Mouse (Mus musculus): ENCODE measurements around the gene Gm10277.

DNA sequence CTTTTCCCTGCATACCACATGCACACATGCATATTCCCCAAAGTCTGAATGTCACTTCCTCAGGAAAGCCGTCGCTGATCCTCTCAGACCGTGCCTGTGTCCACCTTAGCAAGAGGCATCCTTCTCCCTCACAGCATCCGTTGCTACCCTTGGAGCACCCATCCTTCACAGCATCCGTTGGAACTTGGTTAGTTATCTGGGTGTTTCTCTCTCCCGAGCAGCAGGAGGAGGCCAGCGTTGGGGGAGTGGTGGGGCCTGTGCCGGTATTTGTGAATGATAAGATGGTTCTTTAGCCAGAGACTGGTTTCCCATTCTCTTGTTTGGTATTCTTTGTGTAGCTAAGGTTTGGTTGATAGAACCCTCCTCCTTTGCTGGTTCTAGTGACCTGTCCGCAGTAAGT lies 2.7 kb downstream of the Gm10277 start:
- no peak for TF ChIP-seq MEF2A (IDR thresholded peaks at IDR 0.05; ENCODE audit: borderline replicate concordance, low read depth, low read length)
- TF ChIP-seq CTCF (conservative IDR thresholded peaks at IDR 0.05 in 1 of 2, IDR thresholded peaks at IDR 0.05 in 1 of 2; ENCODE audit: low read depth in 2 of 2, low read length in 2 of 2) = no peak
- TF ChIP-seq MXI1 (IDR thresholded peaks at IDR 0.05; ENCODE audit: low read depth, low read length) = no peak
- TF ChIP-seq EP300 (IDR thresholded peaks at IDR 0.05; ENCODE audit: low read length) = no peak
- TF ChIP-seq POLR2A (IDR thresholded peaks at IDR 0.05; ENCODE audit: low read depth, low read length) = no peak
- TF ChIP-seq SIN3A (IDR thresholded peaks at IDR 0.05; ENCODE audit: low read length) = no peak

Data from CH12.LX (cell line).